Mouse (Mus musculus) brown adipose tissue, adult 24 weeks (tissue): ENCODE measurements around the gene Efl1. TPM values are rescaled to one million over a fixed set of nuclear protein-coding genes. Genes with fewer than 3 reads are reported as not detected.
"Not testable (repeated sequence)": the region's sequence is repeated elsewhere in the genome, so short reads cannot be mapped to it uniquely, and the experiment has no call there.

Source experiments
- H3K27ac ChIP-seq: fragments of 200-500 bp; replicated peaks from 2 replicates; pipeline ENCODE4 v1.5.1; 2012; ENCODE audit warnings: low read depth, mild to moderate bottlenecking, low read length
- H3K4me1 ChIP-seq: fragments of 200-500 bp; 2 replicates; pipeline ENCODE4 v1.6.1; 2012; ENCODE audit warnings: low read length, mixed read lengths; ENCODE audit not compliant: control insufficient read depth, insufficient read depth, insufficient read length
- H3K4me3 ChIP-seq: fragments of 200-500 bp; 2 replicates; pipeline ENCODE4 v1.5.1; 2012; ENCODE audit warnings: low read depth, mild to moderate bottlenecking, low read length, moderate library complexity; ENCODE audit not compliant: insufficient read depth
- polyA plus RNA-seq: library from polyadenylated mRNA; stranded (reverse); fragments of >200 nt; gene quantifications from 2 replicates; pipeline ENCODE4 v1.2.4, GENCODE M21; 2012; ENCODE audit not compliant: missing spikeins, insufficient read depth, insufficient read length

The Efl1 gene
- polyA plus RNA-seq, 1 experiment, result 6.7 TPM

DNA sequence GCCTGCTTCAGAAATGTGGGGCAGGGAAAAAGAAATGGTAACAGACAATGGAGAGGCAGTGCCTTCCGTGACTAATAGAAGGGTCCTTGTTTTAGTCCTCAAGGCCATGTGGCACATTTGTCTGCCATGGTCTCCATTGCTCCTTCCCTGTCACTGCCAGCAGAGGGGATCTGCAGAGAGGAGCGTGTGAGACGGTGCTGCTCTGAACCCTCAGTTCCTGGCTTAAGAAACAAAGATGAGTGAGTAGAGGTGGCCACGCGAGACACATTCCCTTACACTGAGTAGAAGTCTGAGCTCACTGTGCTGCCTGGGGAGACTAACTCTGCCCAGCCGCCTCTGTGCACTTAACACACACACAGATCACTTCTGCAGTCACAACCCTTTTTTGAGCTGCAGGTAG lies 121.8 kb downstream of the Efl1 start:
- H3K4me3 ChIP-seq, result no peak overlapping the region
- H3K4me1 ChIP-seq, result no peaks in the 10 kb centered on the region
- H3K27ac ChIP-seq, result no peak overlapping the region

DNA sequence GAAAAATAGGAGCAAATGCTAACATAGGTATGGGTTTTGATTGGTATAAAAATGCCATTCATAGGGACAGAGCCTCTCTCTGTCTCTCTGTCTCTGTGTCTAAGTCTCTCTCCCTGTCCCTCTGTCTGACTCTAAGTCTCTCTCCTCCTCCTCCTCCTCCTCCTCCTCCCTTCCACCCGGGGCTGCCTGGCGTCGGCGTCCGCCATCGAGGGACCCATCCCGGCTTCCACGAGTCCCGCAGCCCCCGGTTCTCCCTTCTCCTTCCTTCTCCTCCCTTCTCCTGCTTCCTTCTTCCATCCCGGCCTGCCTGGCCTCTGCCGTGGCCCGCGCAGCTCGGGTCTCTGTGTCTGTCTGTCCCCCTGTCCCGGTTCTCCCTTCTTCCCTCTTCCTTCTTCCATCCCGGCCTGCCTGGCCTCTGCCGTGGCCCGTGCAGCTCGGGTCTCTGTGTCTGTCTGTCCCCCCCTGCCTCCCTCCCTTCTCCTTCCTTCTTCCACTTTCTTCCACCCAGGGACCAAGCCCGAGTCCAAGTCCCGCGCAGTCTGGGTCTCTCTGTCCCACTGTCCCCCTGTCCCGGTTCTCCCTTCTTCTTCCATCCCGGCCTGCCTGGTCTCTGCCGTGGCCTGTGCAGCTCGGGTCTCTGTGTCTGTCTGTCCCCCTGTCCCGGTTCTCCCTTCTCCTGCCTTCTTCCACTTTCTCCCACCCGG lies 122.7 kb downstream of the Efl1 start:
- not testable (repeated sequence) for H3K4me1 ChIP-seq, H3K27ac ChIP-seq, H3K4me3 ChIP-seq

DNA sequence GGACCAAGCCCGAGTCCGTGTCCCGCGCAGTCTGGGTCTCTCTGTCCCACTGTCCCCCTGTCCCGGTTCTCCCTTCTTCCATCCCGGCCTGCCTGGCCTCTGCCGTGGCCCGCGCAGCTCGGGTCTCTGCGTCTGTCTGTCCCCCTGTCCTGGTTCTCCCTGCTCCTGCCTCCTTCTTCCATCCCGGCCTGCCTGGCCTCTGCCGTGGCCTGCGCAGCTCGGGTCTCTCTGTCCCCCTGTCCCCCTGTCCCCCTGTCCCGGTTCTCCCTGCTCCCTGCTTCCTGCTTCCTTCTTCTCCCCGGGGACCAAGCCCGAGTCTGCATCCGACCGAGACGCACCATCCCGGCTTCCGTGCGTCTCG lies 123.2 kb downstream of the Efl1 start:
- not testable (repeated sequence) for H3K27ac ChIP-seq, H3K4me3 ChIP-seq

DNA sequence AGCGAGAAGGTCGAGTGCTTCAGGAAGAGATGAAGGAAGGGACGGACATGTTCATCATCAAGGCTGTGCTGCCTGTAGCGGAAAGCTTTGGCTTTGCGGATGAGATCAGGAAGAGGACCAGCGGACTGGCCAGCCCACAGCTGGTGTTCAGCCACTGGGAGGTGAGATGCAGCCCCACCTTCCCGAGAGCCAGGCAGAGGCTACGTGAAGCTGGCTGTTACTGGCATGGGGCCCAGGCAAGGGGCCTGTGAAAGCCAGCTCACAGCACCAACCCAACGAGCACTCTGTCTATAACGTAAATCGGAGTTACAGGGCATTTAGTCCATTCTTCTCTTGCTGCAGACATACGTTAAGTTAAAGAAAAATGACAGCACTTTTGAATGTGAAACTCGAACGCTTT lies 124.1 kb downstream of the Efl1 start:
- H3K4me3 ChIP-seq, result no peak overlapping the region
- H3K27ac ChIP-seq, result no peak overlapping the region
- no peaks in the 10 kb centered on the region for H3K4me1 ChIP-seq

More for the DNA sequence above, 123.2 kb downstream of the Efl1 start:
- H3K4me1 ChIP-seq, result not testable (repeated sequence)

DNA sequence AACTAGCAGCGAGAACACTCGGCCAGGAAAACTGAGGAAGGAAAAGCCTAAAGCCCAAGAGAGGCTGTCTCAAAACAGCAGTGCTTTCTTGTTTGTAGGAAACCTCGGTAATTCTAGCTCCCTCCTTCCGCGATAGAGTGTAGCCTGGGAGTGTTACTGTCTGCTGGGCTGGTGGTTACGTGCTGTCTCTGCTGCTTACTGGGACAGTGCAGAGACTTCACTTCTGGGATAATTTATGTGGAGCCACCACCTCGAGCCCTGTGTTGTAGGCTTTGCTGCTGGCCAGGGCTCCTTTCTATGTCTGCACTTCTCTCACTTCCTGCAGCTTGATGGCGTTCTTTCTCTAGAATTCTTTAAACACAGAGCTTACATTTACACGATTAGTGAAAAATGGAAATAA lies 124.7 kb downstream of the Efl1 start:
- H3K27ac ChIP-seq, result no peak overlapping the region
- no peak overlapping the region for H3K4me3 ChIP-seq
- H3K4me1 ChIP-seq, result no peaks in the 10 kb centered on the region

DNA sequence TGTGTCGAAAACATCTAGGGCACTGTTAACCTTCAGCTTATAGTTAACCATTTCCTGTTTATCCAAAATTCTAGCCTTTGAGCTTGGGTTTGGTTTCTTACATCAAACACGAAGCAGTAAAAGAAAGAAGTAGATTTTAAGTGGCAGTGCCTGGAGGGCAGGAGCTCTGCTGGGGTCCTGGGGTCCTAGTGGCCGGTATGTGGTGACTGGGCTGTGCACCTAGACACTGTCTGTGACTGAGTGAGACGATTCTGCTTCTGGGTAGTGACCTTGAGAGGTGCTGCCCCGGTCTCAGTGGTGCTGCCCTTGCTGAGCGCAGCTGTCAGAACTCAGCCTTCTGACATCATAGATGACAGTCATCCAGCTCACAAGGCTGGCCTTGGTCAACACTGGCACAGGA lies 125.5 kb downstream of the Efl1 start:
- Histone ChIP-seq H3K27ac (no peak overlapping the region), H3K4me1 (no peaks in the 10 kb centered on the region), H3K4me3 (no peak overlapping the region)

DNA sequence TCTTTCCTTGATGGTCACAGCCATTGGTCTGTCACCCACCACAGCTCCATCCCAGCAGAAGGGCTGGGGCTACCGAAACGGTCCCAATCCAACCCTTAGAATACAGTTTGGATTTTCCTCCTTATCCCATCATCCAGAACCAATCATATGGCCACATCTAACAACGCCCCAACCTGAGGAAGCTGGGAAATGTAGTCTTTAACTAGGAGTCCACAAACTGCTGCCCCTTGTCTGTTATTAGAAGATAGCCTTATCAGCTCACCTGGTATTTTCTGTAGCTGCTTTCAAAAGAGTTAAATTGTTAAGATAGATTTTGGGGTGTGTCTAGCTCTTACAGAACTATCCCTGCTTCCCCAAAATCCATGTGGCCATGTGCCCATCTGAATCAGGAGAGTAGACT lies 126.7 kb downstream of the Efl1 start:
- Histone ChIP-seq H3K4me1 (no peaks in the 10 kb centered on the region), H3K4me3 (no peak overlapping the region), H3K27ac (no peak overlapping the region)

DNA sequence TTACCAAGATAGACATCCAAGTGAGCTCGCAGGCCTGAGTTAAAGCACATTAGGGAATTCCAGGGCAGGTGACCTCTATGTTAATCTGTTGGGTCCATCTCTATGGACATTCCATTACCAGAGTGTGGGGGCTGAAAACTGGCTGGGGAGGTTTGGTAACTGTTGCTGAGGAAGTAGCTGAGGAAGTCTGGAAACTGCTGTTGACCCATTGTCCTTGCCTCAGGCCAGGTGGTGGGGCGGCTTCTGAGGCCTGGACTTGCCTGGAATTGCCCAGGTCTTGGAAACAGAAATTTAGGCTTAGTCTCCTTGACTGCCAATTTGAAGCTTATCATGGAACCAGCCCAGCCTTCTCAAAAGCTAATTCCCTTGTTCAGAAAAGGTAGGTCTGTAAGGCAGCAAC lies 134.7 kb downstream of the Efl1 start:
- Histone ChIP-seq H3K4me3 (no peak overlapping the region), H3K27ac (no peak overlapping the region), H3K4me1 (no peaks in the 10 kb centered on the region)

DNA sequence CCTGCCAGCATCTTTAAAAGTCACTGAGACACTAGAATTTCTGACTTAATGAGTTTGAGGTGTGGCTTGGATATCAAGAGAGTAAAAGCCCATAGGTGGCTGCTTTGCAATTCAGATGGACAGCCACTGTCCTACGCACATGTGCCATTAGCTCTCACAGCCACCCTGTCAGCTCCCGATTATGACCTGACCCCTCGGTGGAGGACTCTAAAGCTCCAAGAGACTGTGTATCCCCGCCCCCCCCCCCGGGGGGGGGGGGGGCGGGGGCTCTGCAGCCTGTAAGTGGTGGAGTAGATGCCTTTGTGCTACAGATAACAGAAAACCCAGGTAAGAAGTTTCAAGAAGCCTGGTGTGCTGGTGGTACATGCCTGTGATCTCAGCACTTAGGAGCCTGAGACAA lies 135.3 kb downstream of the Efl1 start:
- Histone ChIP-seq H3K27ac (no peak overlapping the region), H3K4me3 (no peak overlapping the region), H3K4me1 (no peaks in the 10 kb centered on the region)

DNA sequence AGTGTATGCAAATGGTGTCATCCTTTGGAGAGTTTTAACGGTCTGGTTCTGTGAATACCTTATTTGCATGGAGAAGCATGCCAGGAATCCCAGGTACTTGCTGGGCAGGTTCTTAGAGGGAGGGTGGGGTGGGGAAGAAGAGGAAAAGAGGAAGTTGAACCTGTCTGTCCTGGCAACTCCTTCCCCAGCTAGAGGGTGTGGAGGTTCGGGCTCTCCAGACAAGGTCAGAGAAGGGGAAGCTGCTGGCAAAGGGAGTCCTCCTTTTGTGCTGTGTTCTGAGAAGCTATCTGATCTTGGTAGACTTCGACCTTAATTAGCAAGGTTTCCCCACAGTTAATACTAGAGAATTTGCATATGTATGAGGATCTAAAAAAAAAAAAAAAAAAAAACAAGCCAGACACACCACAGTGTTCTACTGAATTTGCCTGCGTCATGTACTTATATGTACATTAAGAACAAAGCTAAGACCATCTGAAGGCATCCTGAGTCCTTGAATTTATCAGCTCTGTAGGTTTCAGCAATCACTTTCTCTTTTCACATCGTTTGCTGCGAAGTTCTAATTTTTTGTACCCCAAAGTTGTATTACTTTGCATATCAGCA lies 137.0 kb downstream of the Efl1 start:
- no peak overlapping the region for H3K4me3 ChIP-seq
- H3K4me1 ChIP-seq, result no peaks in the 10 kb centered on the region
- no peak overlapping the region for H3K27ac ChIP-seq

DNA sequence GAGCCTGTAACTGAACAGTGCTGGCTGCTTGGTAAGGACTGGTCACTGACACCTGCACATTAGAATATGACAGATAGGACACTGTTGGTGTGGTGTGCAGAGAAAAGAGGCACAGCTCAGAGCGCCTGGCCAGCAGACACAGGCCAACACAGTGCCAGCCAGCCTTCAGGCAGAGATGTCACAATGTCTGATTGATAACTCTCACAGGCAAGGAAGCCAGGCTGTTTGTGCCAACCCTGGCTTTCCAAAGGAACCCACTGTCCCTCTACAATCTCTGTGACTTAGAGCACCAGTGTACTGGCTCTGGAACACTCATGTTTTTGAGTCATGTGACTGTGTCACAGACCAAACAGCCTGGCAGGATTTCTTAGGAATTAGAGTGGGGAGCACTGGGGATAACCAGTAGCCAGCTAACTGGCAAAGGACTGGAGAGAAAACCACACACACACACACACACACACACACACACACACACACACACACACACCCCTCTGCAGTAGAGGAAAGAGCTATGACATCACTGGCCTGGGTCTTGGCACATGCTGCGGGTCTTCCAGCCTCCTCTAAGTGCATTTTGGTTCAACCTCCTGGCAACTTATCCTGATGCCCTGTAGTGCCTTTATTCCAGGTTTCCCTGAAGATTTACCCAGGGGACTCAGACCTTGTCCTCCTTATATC lies 137.7 kb downstream of the Efl1 start:
- H3K27ac ChIP-seq, result no peak overlapping the region
- H3K4me3 ChIP-seq, result no peak overlapping the region
- no peaks in the 10 kb centered on the region for H3K4me1 ChIP-seq

DNA sequence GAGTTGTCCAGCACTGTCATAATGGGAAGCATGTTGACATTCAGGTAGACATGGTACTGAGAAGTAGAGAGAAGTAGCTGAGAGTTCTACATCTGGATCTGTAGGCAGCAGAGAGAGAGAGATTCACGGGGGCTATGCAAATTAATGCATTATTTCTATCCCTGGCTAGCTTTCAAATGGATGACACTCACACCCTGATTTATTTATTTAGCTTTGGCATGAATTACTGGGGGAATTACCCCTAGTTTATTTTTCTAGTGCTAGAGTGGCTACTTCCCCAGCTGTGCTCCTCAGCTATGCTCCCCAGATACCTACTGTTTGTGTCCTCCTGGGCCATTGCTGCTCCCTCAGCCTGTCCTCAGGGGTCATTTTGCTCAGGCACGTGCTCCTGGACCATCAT lies 144.2 kb downstream of the Efl1 start:
- H3K4me3 ChIP-seq, result no peak overlapping the region
- no peak overlapping the region for H3K27ac ChIP-seq
- no peaks in the 10 kb centered on the region for H3K4me1 ChIP-seq

DNA sequence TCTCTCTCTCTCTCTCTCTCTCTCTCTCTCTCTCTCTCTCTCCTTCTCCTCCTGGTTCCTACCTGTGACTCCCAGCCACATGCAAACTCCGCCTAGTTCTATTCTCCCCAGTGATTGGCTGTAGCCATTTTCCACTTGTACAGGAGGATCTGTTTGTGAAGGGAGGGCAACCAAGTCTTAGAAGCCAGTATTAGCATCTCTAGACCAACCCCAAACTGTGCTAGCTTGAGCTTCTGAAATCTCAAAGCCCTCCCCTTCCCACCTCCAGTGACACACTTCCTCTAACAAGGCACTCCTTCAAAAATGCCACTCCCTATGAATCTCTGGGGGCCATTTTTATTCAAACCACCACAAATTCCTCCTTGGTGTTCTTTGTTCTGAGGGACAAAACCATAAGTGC lies 144.7 kb downstream of the Efl1 start:
- H3K4me3 ChIP-seq, result no peak overlapping the region
- H3K27ac ChIP-seq, result no peak overlapping the region
- no peaks in the 10 kb centered on the region for H3K4me1 ChIP-seq

DNA sequence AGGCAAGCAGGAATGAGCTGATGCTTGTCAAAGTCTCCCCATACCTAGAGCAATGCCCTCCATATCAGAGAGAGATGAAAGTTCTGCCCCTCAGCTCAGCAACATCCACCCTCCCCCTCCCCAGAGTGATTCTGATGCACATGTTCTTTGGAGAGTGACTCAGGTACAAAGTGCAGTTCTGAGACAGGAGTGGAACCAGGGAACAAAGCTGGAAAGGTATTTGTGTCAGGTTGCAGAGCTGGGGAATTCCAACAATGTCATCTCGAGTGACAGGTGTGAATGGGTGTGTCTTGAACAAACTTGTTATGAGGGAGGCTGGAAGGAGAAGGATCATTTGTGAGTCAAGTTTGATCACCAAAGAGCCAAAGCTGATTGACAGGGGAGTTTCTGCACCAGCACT lies 146.1 kb downstream of the Efl1 start:
- Histone ChIP-seq H3K4me1 (no peaks in the 10 kb centered on the region), H3K27ac (no peak overlapping the region), H3K4me3 (no peak overlapping the region)

DNA sequence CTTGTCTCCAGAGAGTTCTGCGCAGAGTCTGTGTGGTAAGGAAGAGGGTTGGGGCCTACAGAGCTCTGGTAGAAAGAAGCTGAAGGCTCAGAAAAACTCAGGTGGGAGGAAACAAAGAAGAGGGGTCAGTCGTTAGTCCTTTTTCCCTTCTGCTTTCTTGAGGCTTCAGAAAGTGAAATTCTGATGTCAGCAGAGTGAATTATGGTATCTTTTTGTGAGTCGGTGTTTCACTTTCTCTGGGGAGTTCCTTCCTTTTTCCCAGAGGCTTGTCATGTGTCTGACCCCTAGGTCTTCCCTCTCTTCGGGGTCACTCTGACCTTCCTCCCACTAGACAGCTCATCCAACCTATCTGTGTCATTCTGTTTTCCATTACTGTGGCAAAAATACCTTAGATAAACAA lies 153.8 kb downstream of the Efl1 start:
- Histone ChIP-seq H3K4me3 (no peak overlapping the region), H3K4me1 (no peaks in the 10 kb centered on the region; the same call in 1 of the 2 replicates), H3K27ac (no peak overlapping the region)

DNA sequence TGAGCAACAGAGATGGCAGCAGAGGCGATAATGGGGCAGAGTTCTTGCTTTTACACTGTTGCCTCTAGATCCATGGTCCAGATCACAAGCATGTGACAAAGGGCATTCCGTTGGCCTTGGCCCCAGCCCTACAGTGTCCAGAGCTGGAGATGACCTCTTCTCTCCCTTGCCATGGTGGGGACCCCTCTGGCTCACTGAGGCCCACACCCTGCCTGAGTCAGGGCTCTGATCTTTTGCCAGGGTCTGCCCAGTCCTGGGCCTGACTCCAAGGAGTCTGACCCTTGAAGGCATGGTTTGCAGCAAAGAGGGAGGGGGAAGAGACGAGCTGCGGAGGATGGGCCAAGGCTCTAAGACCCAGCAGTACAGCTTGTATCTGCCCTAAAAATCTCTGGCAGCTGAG lies 159.8 kb downstream of the Efl1 start:
- H3K27ac ChIP-seq, result no peak overlapping the region
- no peak overlapping the region for H3K4me3 ChIP-seq
- no peaks in the 10 kb centered on the region for H3K4me1 ChIP-seq
